Mouse (Mus musculus) CH12.LX (cell line): ENCODE measurements around the gene Alyref2.

Experiments
- GABPA ChIP-seq: IDR thresholded peaks from 2 replicates; pipeline ENCODE4 v1.6.1; 2012; ENCODE audit warnings: low read depth, low read length, improper control_type of control experiment, inconsistent platforms; ENCODE audit not compliant: insufficient replicate concordance
- MXI1 ChIP-seq: IDR thresholded peaks from 2 replicates; pipeline ENCODE4 v1.6.1; 2011; ENCODE audit warnings: mild to moderate bottlenecking, low read depth, low read length, improper control_type of control experiment
- SMC3 ChIP-seq: IDR thresholded peaks from 2 replicates; pipeline ENCODE4 v1.6.1; 2011; ENCODE audit warnings: low read depth, low read length, improper control_type of control experiment
- UBTF ChIP-seq: IDR thresholded peaks from 2 replicates; pipeline ENCODE4 v1.6.1; 2012; ENCODE audit warnings: low read depth, mild to moderate bottlenecking, inconsistent platforms, low read length, improper control_type of control experiment, moderate library complexity
- USF2 ChIP-seq: conservative IDR thresholded peaks from 2 replicates; pipeline ENCODE4 v1.6.1; 2011; ENCODE audit warnings: low read depth, low read length, improper control_type of control experiment

GRCm38 (mm10) chr1:171463133-171463532, 40.1 kb upstream of the Alyref2 start:
- no peak for TF ChIP-seq USF2
- no peak for TF ChIP-seq UBTF
- no peak for TF ChIP-seq MXI1
- no peak for TF ChIP-seq GABPA
- TF ChIP-seq SMC3: no peak
